Mouse (Mus musculus) stomach, postnatal 0 days (tissue): ENCODE measurements around the gene Nbea.

ENCODE experiments used
- CTCF ChIP-seq: IDR thresholded peaks from 2 replicates; pipeline ENCODE4 v1.5.1; 2016; ENCODE audit warnings: antibody characterized with exemption, low read depth, mild to moderate bottlenecking, moderate library complexity
- EP300 ChIP-seq: optimal IDR thresholded peaks from 2 replicates; pipeline ENCODE3; 2016; ENCODE audit warnings: antibody characterized with exemption

DNA sequence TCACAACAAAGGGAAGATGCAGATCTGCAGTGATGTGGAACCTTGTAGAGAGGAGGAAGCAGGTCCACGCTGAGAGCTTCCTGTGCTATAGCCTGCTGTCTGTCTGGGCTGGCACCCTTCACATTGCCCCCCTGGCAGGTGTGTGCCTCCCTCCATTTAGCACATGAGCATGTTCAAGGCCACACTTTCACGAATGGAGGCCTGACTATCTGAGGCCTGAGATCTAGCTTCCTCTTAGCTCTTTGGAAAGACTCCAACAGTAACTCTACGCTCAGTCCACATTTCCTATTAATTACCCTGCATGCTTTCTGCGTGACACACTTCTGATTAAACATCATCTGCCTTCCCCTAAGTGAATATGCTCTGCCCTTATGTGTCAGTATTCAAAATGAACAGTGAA, 490.4 kb downstream of the Nbea start:
- TF ChIP-seq CTCF (no peak), EP300 (no peak)
